Mouse (Mus musculus) brain, embryonic 14.5 days (tissue): ENCODE measurements at regions not wholly inside any gene's neighbourhood (a gene's known extent, or its start where the extent isn't known, plus 50 kb on each side); places are given as distances from the start of the nearest gene placed in this dataset.

ENCODE experiments used
- CTCF ChIP-seq: fragments of 200-500 bp; IDR thresholded peaks from 2 replicates; pipeline ENCODE4 v1.5.1; 2012; ENCODE audit warnings: inconsistent platforms, mild to moderate bottlenecking, moderate library complexity, borderline replicate concordance; ENCODE audit not compliant: insufficient read depth, insufficient read length; ENCODE audit errors: extremely low read depth
- POLR2A ChIP-seq: fragments of 200-500 bp; IDR thresholded peaks from 2 replicates; pipeline ENCODE4 v1.6.1; 2012; ENCODE audit warnings: mild to moderate bottlenecking, inconsistent platforms, borderline replicate concordance; ENCODE audit not compliant: poor library complexity, insufficient read depth, insufficient read length, severe bottlenecking; ENCODE audit errors: extremely low read depth

- TF ChIP-seq CTCF = no peak
- TF ChIP-seq POLR2A = no peak
These were observed 231.6 kb upstream of the Nfe2l3 start for GRCm38 (mm10) chr6:51200837-51201236.
